Comparison of ENCODE assay signal across 20 mouse cellular contexts in the genomic region with DNA sequence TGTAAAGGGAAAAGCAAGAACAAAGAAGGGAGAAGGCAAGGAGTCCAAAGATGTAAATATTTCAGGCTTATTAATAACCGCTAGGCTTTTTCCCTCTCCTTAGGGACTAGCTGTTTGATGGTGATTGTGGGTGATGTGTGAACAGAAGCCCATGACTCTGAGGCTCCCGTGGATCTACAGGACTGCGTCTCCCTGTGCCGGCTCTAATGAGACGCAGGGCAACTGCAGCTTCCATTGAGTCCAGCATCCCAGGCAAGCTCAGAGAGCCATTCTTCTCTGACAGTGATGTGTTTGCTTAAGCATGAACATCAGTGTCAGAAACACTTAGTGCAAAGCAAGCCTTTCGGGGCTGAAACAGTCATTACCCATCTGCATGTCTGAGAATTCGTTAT.
A peak's percentile ranks its signal among the peaks of the same experiment; 100 is the strongest.
DNase-seq lines count a peak whose midpoint lies in the region; ATAC-seq lines count a peak whose summit lies in the region.
"Had no signal": no experiment of that assay in that cellular context is flagged by ENCODE, and none has a peak within 500 bp of the region (broad histone marks: within the 10 kb centered on the region; RNA-seq: fewer than 3 reads in every experiment).

No protein-coding gene starts in this region.

- peak; percentile 48; the same call in 1 of the 2 replicates for ATAC-seq in forebrain, embryonic 14.5 days
- no peak for ATAC-seq in forebrain, embryonic 11.5 days (replicated peaks; ENCODE audit: low FRiP score)
- peak; percentile 86; the same call in 1 of the 2 replicates for ATAC-seq in embryonic facial prominence, embryonic 14.5 days (ENCODE audit: low read depth)
- ATAC-seq in hindbrain, embryonic 16.5 days, result peak; percentile 59
- no peak for ATAC-seq in neural tube, embryonic 15.5 days (ENCODE audit: low FRiP score)
- ATAC-seq: intestine, embryonic 15.5 days; liver, postnatal 0 days had no signal

- H3K36me3 ChIP-seq in forebrain, embryonic 14.5 days (ENCODE audit: control insufficient read depth, insufficient read depth, low read length), result no peaks in the 10 kb centered on the region
- H3K36me3 ChIP-seq in forebrain, embryonic 11.5 days (ENCODE audit: control insufficient read depth, insufficient read depth, low read length), result no peaks in the 10 kb centered on the region
- no peaks in the 10 kb centered on the region for H3K36me3 ChIP-seq in embryonic facial prominence, embryonic 14.5 days (ENCODE audit: control insufficient read depth, insufficient read depth, low read length)
- no peaks in the 10 kb centered on the region for H3K36me3 ChIP-seq in hindbrain, embryonic 16.5 days (ENCODE audit: control insufficient read depth, insufficient read depth, low read length)
- no peaks in the 10 kb centered on the region for H3K36me3 ChIP-seq in neural tube, embryonic 15.5 days
- H3K36me3 ChIP-seq: G1E; heart, embryonic 10.5 days; intestine, embryonic 15.5 days; limb, embryonic 15.5 days had no signal

- 22% methylated on average over 7 of the region's 7 CpGs for WGBS in forebrain, embryonic 14.5 days
- WGBS in forebrain, embryonic 11.5 days, result 61% methylated on average over 7 of the region's 7 CpGs
- 57% methylated on average over 7 of the region's 7 CpGs for WGBS in embryonic facial prominence, embryonic 14.5 days
- WGBS in hindbrain, embryonic 16.5 days, result 28% methylated on average over 7 of the region's 7 CpGs
- WGBS in neural tube, embryonic 15.5 days, result 45% methylated on average over 7 of the region's 7 CpGs

- peaks cover 3% of the 10 kb centered on the region; the same call in 1 of the 2 replicates for H3K4me1 ChIP-seq in forebrain, embryonic 14.5 days (ENCODE audit: control insufficient read depth, insufficient read depth, low read length)
- H3K4me1 ChIP-seq in forebrain, embryonic 11.5 days (replicated peaks; ENCODE audit: control insufficient read depth, insufficient read depth, low read length), result 0 out of 2 replicates have a peak, but pooled peaks cover 3% of the 10 kb centered on the region
- H3K4me1 ChIP-seq in embryonic facial prominence, embryonic 14.5 days (ENCODE audit: control insufficient read depth, insufficient read depth, low read length), result peaks cover 5% of the 10 kb centered on the region; the same call in 1 of the 2 replicates
- peaks cover 7% of the 10 kb centered on the region; the same call in 1 of the 2 replicates for H3K4me1 ChIP-seq in hindbrain, embryonic 16.5 days (ENCODE audit: control insufficient read depth, insufficient read depth, low read depth, low read length)
- peaks cover 17% of the 10 kb centered on the region for H3K4me1 ChIP-seq in neural tube, embryonic 15.5 days
- H3K4me1 ChIP-seq: intestine, embryonic 15.5 days; limb, embryonic 15.5 days had no signal

- no peaks in the 10 kb centered on the region for H3K9me3 ChIP-seq in forebrain, embryonic 14.5 days (replicated peaks; ENCODE audit: control insufficient read depth, low read length)
- H3K9me3 ChIP-seq in forebrain, embryonic 11.5 days (ENCODE audit: control insufficient read depth, low read length), result no peaks in the 10 kb centered on the region
- H3K9me3 ChIP-seq in embryonic facial prominence, embryonic 14.5 days (ENCODE audit: control insufficient read depth, low read length), result no peaks in the 10 kb centered on the region
- H3K9me3 ChIP-seq in hindbrain, embryonic 16.5 days (ENCODE audit: control insufficient read depth, low read length), result no peaks in the 10 kb centered on the region
- H3K9me3 ChIP-seq in neural tube, embryonic 15.5 days (replicated peaks), result no peaks in the 10 kb centered on the region
- H3K9me3 ChIP-seq: G1E; heart, embryonic 10.5 days; intestine, embryonic 15.5 days; limb, embryonic 15.5 days had no signal

- no peak overlapping the region for H3K4me3 ChIP-seq in forebrain, embryonic 14.5 days (ENCODE audit: low read depth, low read length)
- no peak overlapping the region for H3K4me3 ChIP-seq in forebrain, embryonic 11.5 days (ENCODE audit: low read depth, low read length)
- no peak overlapping the region for H3K4me3 ChIP-seq in embryonic facial prominence, embryonic 14.5 days (ENCODE audit: low read depth, low read length)
- H3K4me3 ChIP-seq in hindbrain, embryonic 16.5 days (ENCODE audit: low read length), result no peak overlapping the region
- no peak overlapping the region for H3K4me3 ChIP-seq in neural tube, embryonic 15.5 days (replicated peaks)
- H3K4me3 ChIP-seq: heart, embryonic 10.5 days; intestine, embryonic 15.5 days; limb, embryonic 15.5 days; myocyte had no signal

- no peak overlapping the region for H3K4me2 ChIP-seq in forebrain, embryonic 14.5 days (ENCODE audit: low read length)
- no peak overlapping the region for H3K4me2 ChIP-seq in forebrain, embryonic 11.5 days (ENCODE audit: low read depth, low read length, severe bottlenecking)
- no peak overlapping the region for H3K4me2 ChIP-seq in embryonic facial prominence, embryonic 14.5 days (ENCODE audit: low read depth, low read length)
- H3K4me2 ChIP-seq in hindbrain, embryonic 16.5 days (ENCODE audit: low read length), result peak overlapping the region; percentile 24; the same call in 1 of the 2 replicates
- no peak overlapping the region for H3K4me2 ChIP-seq in neural tube, embryonic 15.5 days
- H3K4me2 ChIP-seq: intestine, embryonic 15.5 days; limb, embryonic 15.5 days had no signal

- DNase-seq in forebrain, embryonic 14.5 days (ENCODE audit: low spot score), result peak; percentile 51
- no peak for DNase-seq in forebrain, embryonic 11.5 days (ENCODE audit: low spot score)
- peak; percentile 79 for DNase-seq in embryonic facial prominence, embryonic 14.5 days (ENCODE audit: low spot score)
- no peak for DNase-seq in kidney, postnatal 4 days
- no peak for DNase-seq in thymus, postnatal 10 days (ENCODE audit: low spot score in 2 of 2)
- DNase-seq: adrenal gland, adult 8-10 months; cerebellum, adult 18-20 months; heart, postnatal 14 days; kidney, postnatal 10 days; liver, postnatal 0 days; lung, postnatal 4 days; right cerebral cortex, postnatal 4 days; thymus, adult 18-20 months had no signal

- no peak overlapping the region for H3K27ac ChIP-seq in forebrain, embryonic 14.5 days (ENCODE audit: low read depth, low read length)
- H3K27ac ChIP-seq in forebrain, embryonic 11.5 days (ENCODE audit: low read depth, low read length), result no peak overlapping the region
- no peak overlapping the region for H3K27ac ChIP-seq in embryonic facial prominence, embryonic 14.5 days (replicated peaks; ENCODE audit: low read depth, low read length)
- H3K27ac ChIP-seq in hindbrain, embryonic 16.5 days (ENCODE audit: low read depth, low read length), result peak overlapping the region; percentile 18; the same call in 1 of the 2 replicates
- 0 out of 2 replicates have a peak overlapping the region, but pooled peaks have one; percentile 23 for H3K27ac ChIP-seq in neural tube, embryonic 15.5 days (replicated peaks)
- H3K27ac ChIP-seq: intestine, embryonic 15.5 days; limb, embryonic 15.5 days had no signal

- H3K27me3 ChIP-seq in forebrain, embryonic 14.5 days (replicated peaks; ENCODE audit: control insufficient read depth, insufficient read depth, low read length), result no peaks in the 10 kb centered on the region
- no peaks in the 10 kb centered on the region for H3K27me3 ChIP-seq in forebrain, embryonic 11.5 days (ENCODE audit: control insufficient read depth, insufficient read depth, low read length)
- no peaks in the 10 kb centered on the region for H3K27me3 ChIP-seq in embryonic facial prominence, embryonic 14.5 days (replicated peaks; ENCODE audit: control insufficient read depth, insufficient read depth, low read length)
- H3K27me3 ChIP-seq in hindbrain, embryonic 16.5 days (replicated peaks; ENCODE audit: control insufficient read depth, insufficient read depth, low read length), result no peaks in the 10 kb centered on the region
- no peaks in the 10 kb centered on the region for H3K27me3 ChIP-seq in neural tube, embryonic 15.5 days (replicated peaks)
- H3K27me3 ChIP-seq: intestine, embryonic 15.5 days; limb, embryonic 15.5 days had no signal

- no peak overlapping the region for H3K9ac ChIP-seq in forebrain, embryonic 14.5 days (ENCODE audit: low read length)
- no peak overlapping the region for H3K9ac ChIP-seq in forebrain, embryonic 11.5 days (ENCODE audit: low read length)
- H3K9ac ChIP-seq in embryonic facial prominence, embryonic 14.5 days (ENCODE audit: low read depth, low read length), result no peak overlapping the region
- H3K9ac ChIP-seq in hindbrain, embryonic 16.5 days (ENCODE audit: low read depth, low read length), result no peak overlapping the region
- H3K9ac ChIP-seq in neural tube, embryonic 15.5 days (replicated peaks), result no peak overlapping the region
- H3K9ac ChIP-seq: intestine, embryonic 15.5 days; limb, embryonic 15.5 days; liver, postnatal 0 days had no signal

Comparison
In these comparisons a context has a peak if more than half of its experiments do, and no peak if none do; other contexts are left out.
1. ATAC-seq: peak in forebrain, embryonic 14.5 days (single experiment), embryonic facial prominence, embryonic 14.5 days (single experiment) and hindbrain, embryonic 16.5 days (single experiment); none in forebrain, embryonic 11.5 days (single experiment) and neural tube, embryonic 15.5 days (single experiment).
2. DNase-seq: peak in forebrain, embryonic 14.5 days (single experiment) and embryonic facial prominence, embryonic 14.5 days (single experiment); none in forebrain, embryonic 11.5 days (single experiment), kidney, postnatal 4 days (0 of 2) and thymus, postnatal 10 days (0 of 2).
3. H3K27ac ChIP-seq: peak in hindbrain, embryonic 16.5 days (single experiment) and neural tube, embryonic 15.5 days (single experiment); none in forebrain, embryonic 14.5 days (single experiment), forebrain, embryonic 11.5 days (single experiment) and embryonic facial prominence, embryonic 14.5 days (single experiment).